Comparison of ENCODE assay signal across 37 mouse cellular contexts in the genomic region with DNA sequence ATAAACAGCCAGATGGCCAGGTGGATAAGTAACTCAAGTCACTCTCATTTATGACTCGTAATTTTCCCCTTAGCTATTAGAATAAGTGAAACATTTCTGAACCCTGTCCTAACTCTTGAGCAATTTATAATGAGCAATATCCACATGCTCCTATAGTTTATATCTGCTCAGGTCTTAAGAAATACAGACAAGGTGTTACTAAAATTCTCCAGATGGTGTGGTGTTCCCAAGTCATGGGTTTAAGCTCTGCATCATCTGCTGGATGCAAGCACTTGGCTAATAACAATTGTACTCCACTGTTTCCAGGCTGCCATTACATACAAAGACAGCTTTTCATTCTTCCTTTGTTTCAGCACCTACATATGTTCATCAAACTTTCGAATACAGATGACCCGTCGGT. TPM values are rescaled to one million over a fixed set of nuclear protein-coding genes. Genes with fewer than 3 reads are reported as not detected.
"Had no signal": no experiment of that assay in that cellular context is flagged by ENCODE, and none has a peak within 500 bp of the region (broad histone marks: within the 10 kb centered on the region; RNA-seq: fewer than 3 reads in every experiment).

No protein-coding gene starts in this region.

- DNase-seq: gastrocnemius, postnatal 10 days; heart, adult 18-20 months; heart, postnatal 10 days; kidney, adult 11 months; kidney, adult 2 months; kidney, adult 9 months; kidney, postnatal 14 days; kidney, postnatal 36 days; layer of hippocampus, adult 9-11 months; layer of hippocampus, postnatal 36 days; left cerebral cortex, postnatal 4 days had no signal

RNA-seq across cellular contexts. Expression of a gene that starts 46.9 kb away (rescaled TPM):
- total RNA-seq: gastrocnemius, adult 2 months; gastrocnemius, postnatal 10 days; gastrocnemius, postnatal 25 days; gastrocnemius, postnatal 4 days; heart, adult 18-20 months; heart, adult 8-10 months; heart, postnatal 10 days; heart, postnatal 25 days; hematopoietic stem cell, adult 5-6 weeks; hindbrain, postnatal 0 days; layer of hippocampus, adult 18-20 months; layer of hippocampus, adult 8-10 months; layer of hippocampus, postnatal 14 days; layer of hippocampus, postnatal 36 days; left cerebral cortex, adult 18-20 months; left cerebral cortex, adult 8-10 months; left cerebral cortex, postnatal 10 days; left cerebral cortex, postnatal 25 days; left cerebral cortex, postnatal 4 days had no signal
- polyA plus RNA-seq: frontal cortex, adult 2 months; heart, embryonic 10.5 days; heart, embryonic 12.5 days; heart, embryonic 14.5 days; heart, embryonic 16.5 days; hindbrain, embryonic 11.5 days; hindbrain, embryonic 13.5 days; hindbrain, embryonic 15.5 days; hindbrain, postnatal 0 days; kidney, adult 2 months; large intestine, adult 2 months; limb, embryonic 11.5 days; limb, embryonic 13.5 days; limb, embryonic 15.5 days had no signal
